Mouse (Mus musculus) kidney, embryonic 16.5 days (tissue): ENCODE data around the gene Mapk3. TPM values are rescaled to one million over a fixed set of nuclear protein-coding genes. Genes with fewer than 3 reads are reported as not detected.

Experiments used
- ATAC-seq: fragments of 200-750 bp; cut with Nextera tagmentation; 2 replicates; pipeline ENCODE4 v1.8.0; 2017; ENCODE audit warnings: moderate TSS enrichment; ENCODE audit not compliant: low FRiP score, low TSS enrichment
- H3K27ac ChIP-seq: fragments of 300-500 bp; sonication (generic); 2 replicates; pipeline ENCODE4 v1.5.1; 2014; ENCODE audit warnings: low read length
- H3K27me3 ChIP-seq: fragments of 300-500 bp; sonication (generic); 2 replicates; pipeline ENCODE4 v1.6.1; 2014; ENCODE audit warnings: low read length, control low read depth, mixed read lengths; ENCODE audit not compliant: insufficient read depth
- H3K36me3 ChIP-seq: fragments of 300-500 bp; sonication (generic); 2 replicates; pipeline ENCODE4 v1.6.1; 2014; ENCODE audit warnings: low read length, control low read depth, mixed read lengths; ENCODE audit not compliant: insufficient read depth
- H3K4me1 ChIP-seq: fragments of 300-500 bp; sonication (generic); 2 replicates; pipeline ENCODE4 v1.6.1; 2014; ENCODE audit warnings: low read length, control low read depth, mixed read lengths; ENCODE audit not compliant: insufficient read depth
- H3K4me2 ChIP-seq: fragments of 300-500 bp; sonication (generic); replicated peaks from 2 replicates; pipeline ENCODE4 v1.6.1; 2014; ENCODE audit warnings: low read depth, low read length
- H3K4me3 ChIP-seq: fragments of 300-500 bp; sonication (generic); 2 replicates; pipeline ENCODE4 v1.5.1; 2014; ENCODE audit warnings: mild to moderate bottlenecking, low read length
- H3K9ac ChIP-seq: fragments of 300-500 bp; sonication (generic); replicated peaks from 2 replicates; pipeline ENCODE4 v1.6.1; 2014; ENCODE audit warnings: low read length
- H3K9me3 ChIP-seq: fragments of 300-500 bp; sonication (generic); 2 replicates; pipeline ENCODE4 v1.6.1; 2016; ENCODE audit warnings: low read length, control low read depth
- WGBS: fragments of 180-500 bp; shearing (Covaris S2); extraction: QIAGEN DNeasy Blood & Tissue Kit; methylation state at CpG from one replicate; pipeline ENCODE4 v1.1.7; 2014; 5-methylcytosine and 5-hydroxymethylcytosine counted together
- polyA plus RNA-seq: library from polyadenylated mRNA; unstranded; fragments of >200 nt; fragmentation: Nextera tagmentation; extraction: Ambion mirVana; gene quantifications from 2 replicates; pipeline ENCODE4 v1.2.1, GENCODE M21; 2015

Mapk3 gene
- polyA plus RNA-seq, 1 experiment from 2014 or later = 79.5 TPM

- Histone ChIP-seq H3K4me1 (peaks cover 21% of the 10 kb centered on the region), H3K27ac (no peak overlapping the region), H3K9ac (peak overlapping the region; percentile 78), H3K4me2 (peak overlapping the region; percentile 86; the same call in 1 of the 2 replicates), H3K9me3 (no peaks in the 10 kb centered on the region), H3K27me3 (no peaks in the 10 kb centered on the region), H3K36me3 (no peaks in the 10 kb centered on the region), H3K4me3 (no peak overlapping the region; the same call in 1 of the 2 replicates)
- ATAC-seq = no peak
- WGBS = 48% methylated on average over 5 of the region's 5 CpGs
These were observed 50.4 kb downstream of the Mapk3 start for GRCm38 (mm10) chr7:126809723-126810369.

Other genes starting within 250 kb of the Mapk3 start
- 200 and 219 TPM in 2 replicates for gene Eif3c, start 193.2 kb upstream of the Mapk3 start, polyA plus RNA-seq
- gene Apobr, start 174.7 kb upstream of the Mapk3 start, polyA plus RNA-seq = 0.96 and 1.1 TPM in 2 replicates
- 39.3 and 41.3 TPM in 2 replicates for gene Cln3, start 173.8 kb upstream of the Mapk3 start, polyA plus RNA-seq
- not detected in 2 replicates for gene Il27, start 164.7 kb upstream of the Mapk3 start, polyA plus RNA-seq
- gene Nupr1, start 128.7 kb upstream of the Mapk3 start, polyA plus RNA-seq = 6.8 and 9.5 TPM in 2 replicates
- 50.7 and 57.2 TPM in 2 replicates for gene Sgf29, start 110.3 kb upstream of the Mapk3 start, polyA plus RNA-seq
- 9.1 and 9.4 TPM in 2 replicates for gene Sult1a1, start 83.2 kb upstream of the Mapk3 start, polyA plus RNA-seq
- 119 and 122 TPM in 2 replicates for gene Bola2, start 64.2 kb upstream of the Mapk3 start, polyA plus RNA-seq
- gene Slx1b, start 63.8 kb upstream of the Mapk3 start, polyA plus RNA-seq = 9.5 and 12.3 TPM in 2 replicates
- 17.5 and 19.7 TPM in 2 replicates for gene Coro1a, start 51.8 kb upstream of the Mapk3 start, polyA plus RNA-seq
- gene Gdpd3, start 6.7 kb downstream of the Mapk3 start, polyA plus RNA-seq = 1.8 and 2.0 TPM in 2 replicates
- 95.8 and 101 TPM in 2 replicates for gene Ypel3, start 17.4 kb downstream of the Mapk3 start, polyA plus RNA-seq
- 0.29 and 0.78 TPM in 2 replicates for gene Tbx6, start 21.9 kb downstream of the Mapk3 start, polyA plus RNA-seq
- gene Ppp4c, start 32.9 kb downstream of the Mapk3 start, polyA plus RNA-seq = 267 and 271 TPM in 2 replicates
- 0.19 and 0.52 TPM in 2 replicates for gene Fam57b, start 38.1 kb downstream of the Mapk3 start, polyA plus RNA-seq
- gene 4930451I11Rik, start 72.0 kb downstream of the Mapk3 start, polyA plus RNA-seq = not detected in 2 replicates
- 7.8 and 8.7 TPM in 2 replicates for gene Doc2a, start 87.8 kb downstream of the Mapk3 start, polyA plus RNA-seq
- gene Hirip3, start 102.4 kb downstream of the Mapk3 start, polyA plus RNA-seq = 32.6 and 42.7 TPM in 2 replicates
- 75.3 and 88.0 TPM in 2 replicates for gene Ino80e, start 102.8 kb downstream of the Mapk3 start, polyA plus RNA-seq
- 58.6 and 59.9 TPM in 2 replicates for gene Taok2, start 125.1 kb downstream of the Mapk3 start, polyA plus RNA-seq
- 33.8 and 34.1 TPM in 2 replicates for gene Tmem219, start 163.3 kb downstream of the Mapk3 start, polyA plus RNA-seq
- gene Kctd13, start 169.3 kb downstream of the Mapk3 start, polyA plus RNA-seq = 16.5 and 17.7 TPM in 2 replicates
- 0.12 and 0.24 TPM in 2 replicates for gene Asphd1, start 190.0 kb downstream of the Mapk3 start, polyA plus RNA-seq
- gene Sez6l2, start 191.0 kb downstream of the Mapk3 start, polyA plus RNA-seq = 0.86 and 1.6 TPM in 2 replicates
- gene Cdipt, start 216.3 kb downstream of the Mapk3 start, polyA plus RNA-seq = 135 and 137 TPM in 2 replicates
- 1.6 and 2.1 TPM in 2 replicates for gene Cdiptos, start 216.5 kb downstream of the Mapk3 start, polyA plus RNA-seq